Comparison of ENCODE assay signal across 8 mouse cellular contexts in the genomic region with DNA sequence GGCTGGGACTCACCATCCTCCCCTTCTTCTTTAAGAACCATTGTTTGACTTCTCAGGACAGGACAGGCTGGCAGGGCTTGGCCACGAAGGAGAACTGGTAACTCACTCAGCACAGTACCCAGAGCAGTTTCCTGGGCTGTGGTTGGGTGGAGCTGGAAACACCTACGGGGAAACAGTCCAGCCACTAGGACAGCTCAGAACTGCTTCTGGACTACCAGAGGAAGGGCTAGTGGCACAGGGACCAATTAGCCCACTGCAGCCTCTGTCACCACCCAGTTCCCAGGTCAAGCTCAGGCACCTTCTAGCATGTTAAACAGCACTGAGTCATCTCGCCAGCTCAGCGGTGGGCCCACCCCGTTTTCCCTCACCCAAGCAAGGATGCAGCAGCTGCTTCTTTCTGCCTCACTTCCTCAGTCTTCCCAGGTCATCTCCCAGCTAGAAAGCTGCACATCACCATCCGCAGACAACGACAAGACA. TPM values are rescaled to one million over a fixed set of nuclear protein-coding genes. Genes with fewer than 3 reads are reported as not detected.
DNase-seq lines count a peak whose midpoint lies in the region; ATAC-seq lines count a peak whose summit lies in the region.

No protein-coding gene starts in this region.

- no peaks in the 10 kb centered on the region for H3K36me3 ChIP-seq in heart, embryonic 12.5 days
- H3K36me3 ChIP-seq in liver, embryonic 16.5 days (ENCODE audit: control insufficient read depth, insufficient read depth) = no peaks in the 10 kb centered on the region

- H3K27me3 ChIP-seq in heart, embryonic 12.5 days (replicated peaks) = no peaks in the 10 kb centered on the region
- H3K27me3 ChIP-seq in liver, embryonic 16.5 days (ENCODE audit: control insufficient read depth, insufficient read depth, low read depth, low read length) = no peaks in the 10 kb centered on the region

- DNase-seq in heart, adult 11 months = peak; percentile 95
- DNase-seq in urinary bladder, postnatal 36 days (ENCODE audit: low spot score in 2 of 2) = peak; percentile 47 to 54
- DNase-seq in urinary bladder, postnatal 10 days (ENCODE audit: low spot score) = no peak
- DNase-seq in embryo, embryonic 10 days (ENCODE audit: low spot score) = no peak
- no peak for DNase-seq in kidney, postnatal 4 days
- no peak for DNase-seq in right cerebral cortex, adult 18-20 months

- no peak overlapping the region for H3K4me2 ChIP-seq in heart, embryonic 12.5 days
- H3K4me2 ChIP-seq in liver, embryonic 16.5 days (ENCODE audit: low read depth, low read length) = peak overlapping the region; percentile 28; the same call in 1 of the 2 replicates

- no peak overlapping the region for H3K4me3 ChIP-seq in heart, embryonic 12.5 days
- no peak overlapping the region for H3K4me3 ChIP-seq in liver, embryonic 16.5 days (ENCODE audit: low read depth, low read length)

- H3K9me3 ChIP-seq in heart, embryonic 12.5 days (replicated peaks) = no peaks in the 10 kb centered on the region
- no peaks in the 10 kb centered on the region for H3K9me3 ChIP-seq in liver, embryonic 16.5 days (replicated peaks; ENCODE audit: control insufficient read depth, low read length)

- no peak for ATAC-seq in heart, embryonic 12.5 days (ENCODE audit: insufficient number of reproducible peaks, low FRiP score)
- ATAC-seq in liver, embryonic 16.5 days (ENCODE audit: low read depth) = peak; percentile 43

- 71% methylated on average over 7 of the region's 7 CpGs for WGBS in heart, embryonic 12.5 days
- 44% methylated on average over 7 of the region's 7 CpGs for WGBS in liver, embryonic 16.5 days (ENCODE audit: insufficient replicate concordance)

- peaks cover 68% of the 10 kb centered on the region for H3K4me1 ChIP-seq in heart, embryonic 12.5 days (replicated peaks)
- H3K4me1 ChIP-seq in liver, embryonic 16.5 days (ENCODE audit: control insufficient read depth, low read depth, low read length) = peaks cover 37% of the 10 kb centered on the region

- no peak overlapping the region for H3K9ac ChIP-seq in heart, embryonic 12.5 days
- no peak overlapping the region for H3K9ac ChIP-seq in liver, embryonic 16.5 days (ENCODE audit: low read depth, low read length)

- no peak overlapping the region for H3K27ac ChIP-seq in heart, embryonic 12.5 days (ENCODE audit: poor library complexity, severe bottlenecking)
- H3K27ac ChIP-seq in liver, embryonic 16.5 days (ENCODE audit: low read length) = peak overlapping the region; percentile 75

RNA-seq across cellular contexts. Expression of gene Cyth1, which starts 35.7 kb away (rescaled TPM):
- polyA plus RNA-seq in heart, embryonic 12.5 days (2016; fragmentation: Nextera tagmentation; extraction: Ambion mirVana) = 20.6 and 21.1 TPM in 2 replicates
- 3.9 and 4.1 TPM in 2 replicates for polyA plus RNA-seq in liver, embryonic 16.5 days (2015; fragmentation: Nextera tagmentation; extraction: Ambion mirVana)

Comparison
In these comparisons a context has a peak if more than half of its experiments do, and no peak if none do; other contexts are left out.
1. DNase-seq: peak in heart, adult 11 months (single experiment) and urinary bladder, postnatal 36 days (2 of 2); none in urinary bladder, postnatal 10 days (single experiment), embryo, embryonic 10 days (single experiment), kidney, postnatal 4 days (0 of 2) and right cerebral cortex, adult 18-20 months (single experiment).